Mouse (Mus musculus) liver, postnatal 0 days (tissue): Measurements from ENCODE around the gene Wdr60.

Source experiments
- CTCF ChIP-seq: sonication (generic); IDR thresholded peaks from 2 replicates; pipeline ENCODE4 v1.5.1; 2016; ENCODE audit warnings: antibody characterized with exemption, low read depth
- EP300 ChIP-seq: IDR thresholded peaks from 2 replicates; pipeline ENCODE4 v1.6.1; 2016; ENCODE audit warnings: antibody characterized with exemption, low read depth, mild to moderate bottlenecking

GRCm38 (mm10) chr12:116176930-116177329, 85.9 kb downstream of the Wdr60 start:
- TF ChIP-seq CTCF (peak; percentile 70), EP300 (no peak)
